Mouse (Mus musculus): ENCODE measurements around the gene Sox6.
"Not testable (repeated sequence)": the region's sequence is repeated elsewhere in the genome, so short reads cannot be mapped to it uniquely, and the experiment has no call there.

The Sox6 gene

DNA sequence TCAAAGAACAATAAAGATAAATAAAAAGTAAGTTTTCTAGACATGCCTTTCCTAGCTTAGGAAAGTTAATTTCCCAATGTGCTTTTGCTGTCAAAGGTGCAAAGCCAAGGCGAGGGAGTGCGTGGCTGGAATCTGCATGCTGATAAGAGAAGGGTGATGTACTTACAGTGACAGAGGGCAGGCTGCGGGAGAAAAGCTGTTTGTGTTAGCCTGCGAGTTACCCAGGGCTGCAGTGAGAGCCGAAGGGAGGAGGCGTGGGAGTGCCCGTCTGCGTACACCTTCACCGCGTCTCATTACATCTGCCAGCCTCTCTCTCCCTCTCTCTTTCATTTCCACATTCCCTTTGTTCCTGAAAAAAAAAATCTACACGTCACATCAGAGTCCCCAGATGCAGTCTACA is at the start of gene Sox6:
Gene Sox6, minus strand, starts transcription at position 286 of the 400 bp plus-strand sequence.
- no peak for DNase-seq

DNA sequence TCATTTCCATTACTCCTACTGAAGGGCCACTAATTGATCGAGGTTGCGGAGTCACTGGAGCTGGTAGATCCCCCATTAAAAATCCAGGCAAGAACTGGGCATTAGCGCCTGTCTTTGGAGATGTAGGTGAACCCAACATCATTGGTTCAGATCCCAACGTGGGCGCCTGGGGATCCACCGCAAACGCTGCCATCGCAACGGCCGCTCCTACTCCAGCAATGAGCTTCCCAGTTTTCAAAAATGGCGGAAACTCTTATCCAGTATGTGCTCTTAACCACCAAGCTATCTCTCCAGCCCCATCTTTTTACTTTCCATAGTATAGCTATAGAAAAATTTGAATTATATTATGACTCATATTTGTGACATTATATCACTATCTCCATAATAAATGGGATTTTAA is 45.8 kb upstream of the Sox6 start, which contains the start of gene Gm4353:
Gene Gm4353, minus strand, starts transcription at position 270 of the 400 bp plus-strand sequence.
- DNase-seq, result not testable (repeated sequence)

DNA sequence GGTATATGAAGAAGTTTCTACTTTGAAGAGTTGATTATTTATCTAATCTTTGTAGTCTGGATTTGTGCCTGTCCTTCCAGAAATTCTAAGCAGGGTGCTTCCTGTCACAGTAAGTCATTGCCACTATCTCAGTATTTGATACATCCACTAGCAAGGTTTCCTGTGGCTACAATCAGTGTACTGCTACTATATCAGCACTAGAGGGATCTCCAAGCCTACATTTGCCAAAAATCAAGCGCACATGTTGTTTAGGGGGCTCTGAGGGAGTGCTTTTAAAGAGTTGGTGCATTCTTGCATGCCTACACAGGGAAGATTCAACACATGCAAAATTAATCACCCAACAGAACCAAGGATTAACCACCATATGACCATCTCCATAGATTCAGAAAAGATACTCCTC is 22.1 kb upstream of the Sox6 start:
- no peak for DNase-seq

DNA sequence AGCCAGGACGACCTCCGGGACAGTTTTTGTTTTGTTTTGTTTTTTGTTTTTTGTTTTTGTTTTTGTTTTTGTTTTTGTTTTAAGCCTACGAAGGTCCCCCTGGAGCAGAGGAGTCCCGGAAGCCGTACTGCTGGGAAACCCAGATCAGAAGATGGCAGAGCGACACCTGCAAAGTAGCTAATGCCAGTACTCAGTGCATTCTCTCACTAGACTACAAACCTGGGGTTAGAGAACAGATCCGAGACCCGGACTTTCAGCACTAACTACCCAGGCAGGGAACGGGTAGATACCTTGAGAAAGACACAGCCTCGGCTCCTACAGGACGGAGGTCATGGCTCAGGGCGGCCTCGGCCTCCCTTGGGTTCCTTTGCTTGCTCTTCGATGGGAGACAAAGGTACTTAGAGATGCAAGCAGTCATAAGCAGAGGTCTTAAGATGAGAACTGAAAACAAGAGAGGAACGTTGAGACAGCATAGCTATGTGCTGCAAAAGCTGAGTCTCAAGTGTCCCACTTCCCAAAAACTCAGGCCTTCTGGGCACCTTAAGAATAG is 1.9 kb upstream of the Sox6 start:
- no peak for DNase-seq

DNA sequence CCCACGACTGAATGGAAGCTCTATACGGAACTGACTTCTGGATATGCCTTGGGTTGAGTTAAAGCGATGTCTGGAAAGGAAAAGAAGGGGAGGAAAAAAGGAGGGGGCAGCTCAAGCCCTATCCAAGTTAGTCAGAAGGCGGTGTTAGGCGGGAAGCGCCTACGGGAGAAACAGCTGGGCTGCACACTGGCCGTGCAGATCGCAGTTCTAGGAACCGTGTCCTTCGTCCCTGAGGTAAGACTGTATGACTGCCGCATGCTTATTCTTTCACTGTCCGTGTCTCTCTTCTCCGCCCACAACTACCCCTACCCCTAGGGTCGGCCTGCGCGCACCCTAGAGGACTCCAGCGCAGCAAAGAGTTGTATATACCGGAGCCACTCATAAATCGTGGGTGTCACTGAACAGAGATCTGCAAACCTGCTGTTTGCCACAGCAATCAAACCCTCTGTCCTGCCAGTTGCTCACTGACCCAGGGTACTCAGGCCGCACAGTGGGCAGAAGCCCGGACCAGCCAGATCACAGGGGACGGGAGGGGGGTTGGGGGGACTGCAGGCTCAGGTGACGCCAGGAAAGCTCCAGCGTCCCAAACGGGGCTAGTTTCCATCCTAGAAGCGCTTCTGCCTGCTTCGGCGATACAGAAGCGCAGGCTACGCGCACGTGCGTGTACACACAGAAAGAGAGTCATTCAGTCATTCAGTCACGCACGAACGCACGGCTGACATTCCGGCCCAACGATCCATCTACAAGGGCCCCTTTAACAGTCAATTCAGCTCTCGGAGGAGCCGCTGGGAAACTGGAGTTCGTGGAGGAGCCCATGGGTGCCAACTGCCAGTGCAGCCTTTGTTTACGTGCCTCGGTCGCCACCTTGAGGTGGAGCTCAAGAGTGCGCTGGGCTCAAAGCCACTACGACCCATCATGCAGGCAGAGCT is 1.2 kb upstream of the Sox6 start:
- peak; percentile 90 for DNase-seq

DNA sequence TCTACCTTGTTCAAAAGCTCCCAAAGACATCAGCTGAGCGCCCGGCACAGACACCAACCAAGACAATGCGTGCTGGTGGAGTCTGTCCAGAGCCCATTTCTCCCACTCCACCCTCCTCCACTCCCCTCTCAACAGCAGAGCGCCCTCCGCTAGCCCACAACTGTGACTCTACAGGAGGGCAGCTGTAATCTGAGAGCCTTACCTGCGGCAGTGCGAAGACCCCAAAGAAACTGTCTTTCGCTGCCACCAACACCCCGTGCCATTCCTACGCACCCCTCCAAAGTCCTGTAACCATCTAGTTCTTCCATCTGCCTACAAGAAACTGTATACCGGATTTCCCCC is 571 bp upstream of the Sox6 start, which contains the start of gene 1110004F10Rik:
Gene 1110004F10Rik, plus strand, starts transcription at position 202 of the 342 bp plus-strand sequence.
- no peak for DNase-seq

- DNase-seq, result no peak
Measured at GRCm38 (mm10) chr7:116038024-116038423, 572 bp downstream of the Sox6 start.

DNA sequence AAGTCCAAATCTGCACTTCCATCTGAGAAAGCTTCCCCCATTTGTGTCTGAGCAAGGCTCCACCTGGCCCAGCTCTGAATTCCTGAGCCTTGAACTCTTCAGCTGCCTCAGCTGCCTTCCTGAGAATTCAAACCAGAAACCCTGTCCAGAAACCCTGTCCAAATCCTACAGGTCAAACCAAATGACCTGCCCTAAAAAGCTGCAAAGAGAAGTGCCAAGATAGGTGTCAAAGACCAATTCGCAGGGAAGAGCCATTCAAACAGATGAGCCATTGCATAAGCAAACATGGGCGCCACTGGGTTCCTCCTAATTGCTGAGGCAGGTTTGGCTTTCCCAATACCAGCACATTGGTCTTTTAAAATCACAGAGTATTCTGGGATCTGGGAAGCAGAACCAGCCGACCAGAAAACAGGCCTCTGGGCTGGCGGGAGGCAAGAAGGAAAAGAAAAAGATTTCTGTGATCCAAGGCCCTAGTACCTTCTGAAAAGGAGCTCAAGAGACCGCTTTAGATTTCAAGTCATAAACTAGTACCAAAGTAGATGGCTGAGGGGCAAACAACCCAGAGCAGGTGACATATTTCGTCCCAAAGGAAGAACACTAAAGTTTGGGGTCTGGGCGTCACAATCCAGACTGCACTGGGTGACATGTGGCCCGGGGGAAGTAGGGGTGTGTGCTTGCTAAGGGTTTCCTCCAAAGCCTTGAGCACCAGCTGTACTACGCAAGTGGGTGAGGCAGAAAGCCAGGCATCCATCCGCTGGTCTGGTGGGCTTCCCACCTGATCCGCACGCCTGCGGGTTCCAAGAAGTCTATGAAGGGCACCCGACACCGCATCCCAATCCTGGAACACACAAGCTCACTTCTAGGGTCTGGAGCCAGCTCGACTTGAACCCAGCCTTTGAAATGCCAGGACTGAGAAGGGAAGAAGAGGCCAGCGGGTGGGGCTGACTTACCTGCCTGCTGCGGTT is 1.7 kb downstream of the Sox6 start:
- DNase-seq, result no peak

- DNase-seq, result no peak
Measured at GRCm38 (mm10) chr7:116035504-116035903, 3.1 kb downstream of the Sox6 start.

DNA sequence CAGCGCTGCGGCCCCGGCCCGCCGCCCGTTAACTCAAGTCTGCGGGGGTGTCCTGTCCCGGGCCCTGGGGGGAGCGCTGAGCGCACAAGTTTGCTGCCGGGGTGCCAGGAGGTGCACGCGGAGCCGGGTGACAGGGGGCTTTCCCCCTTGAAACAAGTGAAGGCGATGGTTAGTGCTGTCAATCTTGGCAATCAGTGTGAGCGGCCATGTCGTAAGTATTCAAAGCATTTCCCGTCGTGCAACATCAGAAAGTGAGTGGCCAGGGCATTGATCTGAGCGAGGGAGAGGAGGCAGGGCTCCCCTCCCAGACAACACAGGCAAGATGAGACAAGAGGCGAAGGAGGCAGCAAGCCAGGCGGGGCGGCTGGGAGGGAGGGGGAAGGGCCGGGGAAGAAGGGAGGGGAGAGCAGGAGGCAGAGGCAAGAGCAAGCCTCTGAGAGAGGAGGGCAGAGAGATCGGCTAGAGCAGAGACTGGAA is 4.3 kb downstream of the Sox6 start:
- peak; percentile 43 for DNase-seq

GRCm38 (mm10) chr7:116033371-116034241 is 5.0 kb downstream of the Sox6 start:
- DNase-seq, result peak; percentile 58

- peak; percentile 84 for DNase-seq
Measured at GRCm38 (mm10) chr7:116032596-116033307, 5.8 kb downstream of the Sox6 start.

GRCm38 (mm10) chr7:116031718-116032595 is 6.6 kb downstream of the Sox6 start:
- DNase-seq, result peak; percentile 69

DNA sequence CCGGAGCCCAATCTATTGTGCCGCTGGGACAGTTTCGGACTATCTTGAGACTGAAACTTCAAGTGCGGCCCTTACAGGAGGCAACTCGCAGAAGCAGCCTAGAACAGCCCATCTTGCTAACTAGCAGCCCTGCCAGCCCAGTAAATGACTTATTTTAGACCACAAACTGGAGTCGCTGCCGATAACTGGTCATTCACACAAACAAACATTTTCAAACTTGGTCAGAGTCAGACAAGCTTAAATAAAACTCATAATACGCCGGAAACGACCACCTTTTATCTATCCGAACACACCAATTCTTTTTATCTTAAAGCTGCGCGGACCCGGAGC is 7.2 kb downstream of the Sox6 start:
- peak; percentile 23 for DNase-seq

GRCm38 (mm10) chr7:116030597-116031387 is 7.8 kb downstream of the Sox6 start:
- DNase-seq, result peak; percentile 20

GRCm38 (mm10) chr7:116029991-116030390 is 8.6 kb downstream of the Sox6 start:
- no peak for DNase-seq

- no peak for DNase-seq
Measured at GRCm38 (mm10) chr7:116002726-116003125, 35.9 kb downstream of the Sox6 start.

GRCm38 (mm10) chr7:115988109-115988779 is 50.4 kb downstream of the Sox6 start:
- DNase-seq, result no peak

DNA sequence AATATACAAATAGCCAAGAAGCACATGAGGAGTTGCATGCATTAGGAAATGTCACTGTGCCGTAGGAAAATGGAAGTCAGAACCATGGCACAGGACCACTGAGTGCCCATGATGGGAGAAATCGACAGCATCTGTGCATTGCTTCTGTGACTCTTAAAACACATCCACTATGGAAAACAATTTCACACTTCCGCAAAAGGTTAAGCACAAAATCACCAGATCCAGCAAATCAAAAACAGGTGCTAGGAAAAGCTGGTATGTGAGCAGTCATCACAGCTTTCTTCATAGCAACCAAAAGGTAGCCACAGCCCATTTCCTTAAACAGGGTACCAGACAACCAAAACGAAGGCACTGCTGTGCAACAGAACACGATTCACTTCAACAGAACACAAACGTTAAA is 52.9 kb downstream of the Sox6 start:
- DNase-seq, result no peak

Data from kidney, adult 9 months (tissue).